Mouse (Mus musculus) E14TG2a.4 (cell line): Measurements from ENCODE around the gene Lin37.

Experiments used
- CTCF ChIP-seq: conservative IDR thresholded peaks from 2 replicates; pipeline ENCODE4 v1.5.1; 2014; ENCODE audit warnings: low read length
- NANOG ChIP-seq: IDR thresholded peaks from 2 replicates; pipeline ENCODE4 v1.6.1; 2014; ENCODE audit warnings: borderline replicate concordance, low read length, mixed read lengths
- POU5F1 ChIP-seq: IDR thresholded peaks from 2 replicates; pipeline ENCODE4 v1.6.1; 2014; ENCODE audit warnings: low read length, borderline replicate concordance

- TF ChIP-seq CTCF (no peak), NANOG (no peak), POU5F1 (no peak)
These were observed 38.8 kb downstream of the Lin37 start for GRCm38 (mm10) chr7:30520856-30521255.
